Mouse (Mus musculus): ENCODE data around the gene Coro2a. TPM values are rescaled to one million over a fixed set of nuclear protein-coding genes. Genes with fewer than 3 reads are reported as not detected.

The Coro2a gene
- polyA plus RNA-seq, 1 experiment from 2014 or later = 0.27 TPM

GRCm38 (mm10) chr4:46487348-46487747 is 114.7 kb downstream of the Coro2a start:
- Histone ChIP-seq H3K27me3 (ENCODE audit: control insufficient read depth, insufficient read depth, low read length) (no peaks in the 10 kb centered on the region), H3K27ac (replicated peaks in 1 of 2; ENCODE audit: control insufficient read depth in 1 of 2, insufficient read depth in 1 of 2, low read depth in 2 of 2, low read length in 2 of 2) (no peak overlapping the region), H3K4me1 (ENCODE audit: control insufficient read depth in 2 of 2, insufficient read depth in 2 of 2, low read length in 2 of 2) (peaks cover 11 to 16% of the 10 kb centered on the region in 2 experiments), H3K4me2 (ENCODE audit: low read length) (no peak overlapping the region), H3K4me3 (ENCODE audit: control insufficient read depth in 1 of 2, insufficient read depth in 1 of 2, low read depth in 1 of 2, low read length in 2 of 2) (no peak overlapping the region), H3K9ac (ENCODE audit: low read length) (no peak overlapping the region), H3K36me3 (ENCODE audit: control insufficient read depth, insufficient read depth, low read length) (no peaks in the 10 kb centered on the region), H3K9me3 (ENCODE audit: control insufficient read depth, low read length) (no peaks in the 10 kb centered on the region)
- no peak for ATAC-seq (ENCODE audit: insufficient number of reproducible peaks, insufficient read depth, low FRiP score, low read depth)
- WGBS = 77% methylated on average over 5 of the region's 5 CpGs

Other genes with a start within 250 kb of the Coro2a start
- gene Trmo, start 212.8 kb downstream of the Coro2a start, polyA plus RNA-seq (2014; fragmentation: Nextera tagmentation; extraction: Ambion mirVana) = 8.0 and 9.1 TPM in 2 replicates
- gene Hemgn, start 188.7 kb downstream of the Coro2a start, polyA plus RNA-seq (2014; fragmentation: Nextera tagmentation; extraction: Ambion mirVana) = 0.50 and 1.3 TPM in 2 replicates
- gene Anp32b, start 151.3 kb downstream of the Coro2a start, polyA plus RNA-seq (2014; fragmentation: Nextera tagmentation; extraction: Ambion mirVana) = 136 and 139 TPM in 2 replicates
- 48.6 and 50.1 TPM in 2 replicates for gene Nans, start 113.0 kb downstream of the Coro2a start, polyA plus RNA-seq (2014; fragmentation: Nextera tagmentation; extraction: Ambion mirVana)
- 2.1 and 2.3 TPM in 2 replicates for gene Trim14, start 66.1 kb downstream of the Coro2a start, polyA plus RNA-seq (2014; fragmentation: Nextera tagmentation; extraction: Ambion mirVana)
- gene Tbc1d2, start 48.0 kb upstream of the Coro2a start, polyA plus RNA-seq (2014; fragmentation: Nextera tagmentation; extraction: Ambion mirVana) = 0.26 and 0.46 TPM in 2 replicates

All from heart, embryonic 14.5 days (tissue).